8 mouse cellular contexts compared by ENCODE assay signal in the genomic region with DNA sequence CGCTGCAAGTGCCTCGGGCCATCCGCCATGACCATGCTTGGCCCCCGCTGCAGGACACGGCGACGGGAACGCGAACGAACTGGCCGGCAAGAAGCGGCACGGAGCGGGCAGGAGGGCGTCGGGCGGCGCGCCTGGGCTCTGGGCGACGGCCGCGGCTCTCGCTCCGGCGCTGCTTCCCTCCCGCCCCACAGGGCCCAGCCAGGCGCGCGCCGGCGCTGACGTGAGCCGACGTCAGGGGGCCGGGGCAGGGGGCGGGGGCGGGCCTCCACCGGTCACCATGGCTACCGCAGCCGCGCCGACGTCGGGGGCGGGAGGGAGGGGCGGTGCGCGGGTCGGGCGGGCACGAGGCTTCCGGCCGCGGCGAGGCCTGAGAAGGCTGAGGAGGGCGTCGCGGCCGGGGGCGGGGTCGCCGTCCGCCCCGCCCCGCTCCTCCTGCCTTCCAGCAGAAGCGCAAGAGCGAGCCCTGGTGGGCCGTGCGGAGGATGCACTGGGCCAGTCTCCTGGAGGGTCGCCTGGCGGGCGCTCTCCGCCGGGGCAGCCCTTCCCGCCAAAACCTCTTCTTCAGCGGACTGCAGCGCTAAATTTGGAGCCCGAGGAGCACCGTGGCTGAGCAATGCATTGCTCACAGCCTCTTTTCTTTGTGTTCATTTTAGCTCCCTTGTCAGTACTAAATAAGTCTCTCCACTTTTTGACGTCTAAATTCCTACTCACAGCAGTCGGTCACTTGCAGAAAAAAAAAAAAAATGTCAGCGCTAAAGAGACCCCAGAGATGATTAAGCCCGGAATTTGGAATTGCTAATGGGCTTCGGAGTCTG. TPM values are rescaled to one million over a fixed set of nuclear protein-coding genes. Genes with fewer than 3 reads are reported as not detected.
DNase-seq lines count a peak whose midpoint lies in the region; ATAC-seq and TF ChIP-seq lines count a peak whose summit lies in the region.

A gene (minus strand): TSS at position 233 of the 815 bp plus-strand sequence.

- peak within 1 kb of the TSS; percentile 89 for H3K27ac ChIP-seq in hindbrain, embryonic 16.5 days (ENCODE audit: low read depth, low read length)
- peak within 1 kb of the TSS; percentile 98 for H3K27ac ChIP-seq in left cerebral cortex, adult 2 months

- H3K4me3 ChIP-seq in hindbrain, embryonic 16.5 days (ENCODE audit: low read length) = peak within 1 kb of the TSS; percentile 69
- peak within 1 kb of the TSS; percentile 98 for H3K4me3 ChIP-seq in left cerebral cortex, adult 2 months

- DNase-seq in T-cell, adult 2 months (ENCODE audit: low spot score) = peak; percentile 92
- DNase-seq in cerebellum, postnatal 36 days = peak; percentile 84 to 91
- DNase-seq in gastrocnemius, adult 18-20 months (ENCODE audit: low spot score) = peak; percentile 82
- DNase-seq in left cerebral cortex, adult 2 months (ENCODE audit: extremely low spot score in 1 of 2, low spot score in 2 of 2) = peak; percentile 87 to 89
- DNase-seq in right cerebral cortex, adult 2 months (ENCODE audit: low spot score in 2 of 2) = peak; percentile 77 to 81
- DNase-seq in urinary bladder, postnatal 14 days (ENCODE audit: low spot score) = peak; percentile 89

- no peaks in the 10 kb centered on the region for H3K36me3 ChIP-seq in hindbrain, embryonic 16.5 days (ENCODE audit: control insufficient read depth, insufficient read depth, low read length)

- H3K27me3 ChIP-seq in hindbrain, embryonic 16.5 days (replicated peaks; ENCODE audit: control insufficient read depth, insufficient read depth, low read length) = no peaks in the 10 kb centered on the region

- intact Hi-C loops in left cerebral cortex, adult 2 months (cut with DNase I) = loop anchor here (1.0 to 5.0 kb wide), 3 partner anchors 97 to 208 kb away; no protein-coding TSS in a partner anchor

- H3K9me3 ChIP-seq in hindbrain, embryonic 16.5 days (ENCODE audit: control insufficient read depth, low read length) = no peaks in the 10 kb centered on the region

- H3K9ac ChIP-seq in hindbrain, embryonic 16.5 days (ENCODE audit: low read depth, low read length) = peak within 1 kb of the TSS; percentile 86

- peak within 1 kb of the TSS; percentile 81 for H3K4me2 ChIP-seq in hindbrain, embryonic 16.5 days (ENCODE audit: low read length)

- peak; percentile 98 for ATAC-seq in hindbrain, embryonic 16.5 days
- ATAC-seq in megakaryocyte, adult 5-6 weeks (ENCODE audit: poor library complexity, severe bottlenecking) = peak; percentile 88

- peak; percentile 82 for TF ChIP-seq CTCF in left cerebral cortex, adult 2 months (IDR thresholded peaks at IDR 0.05)

- WGBS in hindbrain, embryonic 16.5 days = under 1% methylated on average over 48 of the region's 85 CpGs

- H3K4me1 ChIP-seq in hindbrain, embryonic 16.5 days (ENCODE audit: control insufficient read depth, insufficient read depth, low read depth, low read length) = peaks cover 13% of the 10 kb centered on the region

RNA-seq across cellular contexts. Expression of the gene that starts here (rescaled TPM):
- total RNA-seq in gastrocnemius, adult 18-20 months (2021) = 10 to 100 TPM; 20.8 to 27.2 TPM
- 15.9 and 17.9 TPM in 2 replicates for polyA plus RNA-seq in hindbrain, embryonic 16.5 days (2015; fragmentation: Nextera tagmentation; extraction: Ambion mirVana)
- 10 to 100 TPM; 57.5 to 84.4 TPM for total RNA-seq in left cerebral cortex, adult 2 months (2021)
- 26.8 and 30.9 TPM in 2 replicates for total RNA-seq in megakaryocyte, adult 5-6 weeks (2015)
- 15.6 and 20.2 TPM in 2 replicates for total RNA-seq in megakaryocyte, adult 5-6 weeks (2017)

Comparison
In these comparisons a context has a peak if more than half of its experiments do, and no peak if none do; other contexts are left out.
1. Peak in every context shown above with its lines: DNase-seq, ATAC-seq, H3K4me3 ChIP-seq and H3K27ac ChIP-seq.